Mouse (Mus musculus): Measurements from ENCODE around the gene Dlgap1. TPM values are rescaled to one million over a fixed set of nuclear protein-coding genes. Genes with fewer than 3 reads are reported as not detected.

The Dlgap1 gene
- total and polyA plus RNA-seq, 2 experiments from 2014 or later, result 0.20 to 0.76 TPM

DNA sequence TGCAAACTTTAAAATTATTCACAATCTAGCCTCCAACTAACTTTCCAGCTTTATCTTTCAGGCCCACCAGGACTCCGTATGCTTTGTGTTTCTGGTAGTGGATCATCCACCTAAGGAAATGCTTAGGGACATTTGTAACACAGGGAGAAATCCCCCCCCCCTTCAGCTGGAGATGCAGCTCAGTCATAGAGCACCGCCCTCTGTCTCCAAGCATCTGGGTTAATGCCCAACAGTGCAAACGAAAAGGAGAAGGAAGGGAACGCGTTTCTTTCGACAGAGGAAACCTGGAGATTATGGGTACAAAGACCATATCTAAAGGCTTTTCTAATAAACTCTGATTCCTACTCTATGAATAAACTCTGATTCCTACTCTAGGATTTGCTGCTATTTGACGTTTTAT, 517.4 kb downstream of the Dlgap1 start:
- H3K27ac ChIP-seq (ENCODE audit: low read depth), result no peak overlapping the region
- H3K4me2 ChIP-seq (ENCODE audit: low read depth, low read length), result no peak overlapping the region
- TF ChIP-seq EP300 (IDR thresholded peaks at IDR 0.05; ENCODE audit: low read depth), result no peak
- TF ChIP-seq CTCF (IDR thresholded peaks at IDR 0.05; ENCODE audit: low read depth), result no peak
- no peaks in the 10 kb centered on the region for H3K4me1 ChIP-seq (ENCODE audit: control insufficient read depth, insufficient read depth)
- H3K9ac ChIP-seq (replicated peaks; ENCODE audit: low read depth, low read length), result no peak overlapping the region
- no peaks in the 10 kb centered on the region for H3K27me3 ChIP-seq (ENCODE audit: control insufficient read depth, insufficient read depth, low read length)
- ATAC-seq (ENCODE audit: insufficient read depth, low read depth) (no peak), DNase-seq (ENCODE audit: low spot score) (no peak)
- H3K36me3 ChIP-seq (replicated peaks; ENCODE audit: control insufficient read depth, insufficient read depth, low read length), result no peaks in the 10 kb centered on the region
- no peaks in the 10 kb centered on the region for H3K9me3 ChIP-seq (replicated peaks; ENCODE audit: control insufficient read depth, low read length)
- no peak overlapping the region for H3K4me3 ChIP-seq (ENCODE audit: low read depth, low read length)
- 61% methylated on average over 7 of the region's 7 CpGs for WGBS

DNA sequence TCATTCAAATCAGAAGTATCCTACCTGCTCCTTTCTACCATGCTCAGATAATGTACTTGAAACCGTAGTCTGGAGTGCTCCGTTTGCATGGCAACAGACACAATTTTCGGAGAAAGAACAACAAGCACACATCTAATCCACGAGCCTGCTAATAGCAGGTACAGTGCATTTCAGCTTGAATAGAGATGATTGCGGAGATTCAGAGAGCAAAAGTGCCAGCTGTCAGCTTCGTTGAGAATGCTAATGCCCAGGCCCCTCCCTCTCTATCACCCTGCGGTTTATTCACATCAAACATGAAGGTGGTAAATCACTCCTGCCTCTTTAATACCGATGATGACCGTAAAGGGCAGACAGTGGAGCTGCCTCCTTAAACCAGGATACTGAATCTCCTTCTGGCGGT, 518.0 kb downstream of the Dlgap1 start:
- WGBS, result 81% methylated on average over 10 of the region's 10 CpGs
- ATAC-seq (ENCODE audit: insufficient read depth, low read depth), result no peak

DNA sequence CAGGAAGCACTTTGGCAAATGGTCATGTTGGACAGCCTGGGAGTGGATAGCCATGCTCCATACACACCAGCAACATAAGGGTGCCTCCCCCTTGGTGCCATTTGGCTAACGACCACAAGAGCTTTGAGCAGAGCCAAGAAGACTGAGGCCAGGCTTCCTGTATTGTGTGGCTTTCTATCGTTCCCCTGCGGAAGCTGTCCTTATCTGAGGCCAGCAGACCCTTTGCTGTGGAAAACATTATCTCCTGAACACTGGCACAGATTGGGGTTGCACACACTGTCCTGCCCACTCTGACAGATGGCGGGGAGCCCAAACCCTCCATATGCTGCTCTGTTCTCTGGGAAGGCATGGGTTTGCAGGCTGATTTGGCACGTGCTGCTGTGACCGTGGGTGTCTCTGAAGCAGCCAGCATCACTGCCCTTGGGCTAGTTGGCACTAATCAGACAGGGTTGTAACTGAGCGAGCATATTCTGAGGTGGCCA, 520.0 kb downstream of the Dlgap1 start:
- peak; percentile 53; the same call in 1 of the 2 replicates for ATAC-seq (ENCODE audit: insufficient read depth, low read depth)
- 32% methylated on average over 7 of the region's 7 CpGs for WGBS
- no peak overlapping the region for H3K27ac ChIP-seq (ENCODE audit: low read depth)
- H3K27me3 ChIP-seq (ENCODE audit: control insufficient read depth, insufficient read depth, low read length), result no peaks in the 10 kb centered on the region
- no peak overlapping the region for H3K9ac ChIP-seq (replicated peaks; ENCODE audit: low read depth, low read length)
- peak; percentile 6 for DNase-seq (ENCODE audit: low spot score)
- TF ChIP-seq EP300 (IDR thresholded peaks at IDR 0.05; ENCODE audit: low read depth) (no peak), CTCF (IDR thresholded peaks at IDR 0.05; ENCODE audit: low read depth) (no peak)
- no peaks in the 10 kb centered on the region for H3K9me3 ChIP-seq (replicated peaks; ENCODE audit: control insufficient read depth, low read length)
- H3K4me1 ChIP-seq (ENCODE audit: control insufficient read depth, insufficient read depth), result no peaks in the 10 kb centered on the region
- no peaks in the 10 kb centered on the region for H3K36me3 ChIP-seq (replicated peaks; ENCODE audit: control insufficient read depth, insufficient read depth, low read length)
- no peak overlapping the region for H3K4me3 ChIP-seq (ENCODE audit: low read depth, low read length)
- no peak overlapping the region for H3K4me2 ChIP-seq (ENCODE audit: low read depth, low read length)

More for the DNA sequence above, 518.0 kb downstream of the Dlgap1 start:
- Histone ChIP-seq H3K36me3 (replicated peaks; ENCODE audit: control insufficient read depth, insufficient read depth, low read length) (no peaks in the 10 kb centered on the region), H3K9ac (replicated peaks; ENCODE audit: low read depth, low read length) (no peak overlapping the region), H3K4me1 (ENCODE audit: control insufficient read depth, insufficient read depth) (no peaks in the 10 kb centered on the region), H3K4me3 (ENCODE audit: low read depth, low read length) (no peak overlapping the region), H3K27ac (ENCODE audit: low read depth) (no peak overlapping the region), H3K4me2 (ENCODE audit: low read depth, low read length) (no peak overlapping the region), H3K27me3 (ENCODE audit: control insufficient read depth, insufficient read depth, low read length) (no peaks in the 10 kb centered on the region), H3K9me3 (replicated peaks; ENCODE audit: control insufficient read depth, low read length) (no peaks in the 10 kb centered on the region)
- TF ChIP-seq CTCF (IDR thresholded peaks at IDR 0.05; ENCODE audit: low read depth) (no peak), EP300 (IDR thresholded peaks at IDR 0.05; ENCODE audit: low read depth) (no peak)
- DNase-seq (ENCODE audit: low spot score), result no peak

DNA sequence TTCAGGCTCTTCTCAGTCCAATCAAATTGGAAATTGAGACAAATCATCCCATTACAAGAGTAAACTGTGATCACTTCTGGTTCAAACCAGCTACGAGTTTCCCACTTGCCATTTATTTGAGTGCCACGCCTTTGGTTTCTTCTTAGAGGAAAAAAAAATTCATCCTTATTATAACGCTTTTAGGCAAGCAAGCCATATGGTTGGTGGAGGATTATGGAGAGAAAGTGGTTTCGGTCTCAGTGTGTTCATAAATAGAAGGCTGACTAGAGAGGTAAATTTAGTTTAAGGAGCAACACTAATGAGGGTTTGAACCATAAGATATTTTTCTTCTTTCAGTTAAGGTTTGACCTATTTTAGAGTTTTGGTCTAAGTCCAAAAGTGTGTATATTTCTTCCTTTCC, 522.7 kb downstream of the Dlgap1 start:
- Histone ChIP-seq H3K27ac (ENCODE audit: low read depth) (no peak overlapping the region), H3K9ac (replicated peaks; ENCODE audit: low read depth, low read length) (no peak overlapping the region), H3K4me1 (ENCODE audit: control insufficient read depth, insufficient read depth) (no peaks in the 10 kb centered on the region), H3K9me3 (replicated peaks; ENCODE audit: control insufficient read depth, low read length) (no peaks in the 10 kb centered on the region), H3K4me3 (ENCODE audit: low read depth, low read length) (no peak overlapping the region), H3K36me3 (replicated peaks; ENCODE audit: control insufficient read depth, insufficient read depth, low read length) (no peaks in the 10 kb centered on the region), H3K4me2 (ENCODE audit: low read depth, low read length) (no peak overlapping the region), H3K27me3 (ENCODE audit: control insufficient read depth, insufficient read depth, low read length) (no peaks in the 10 kb centered on the region)
- ATAC-seq (ENCODE audit: insufficient read depth, low read depth), result no peak
- WGBS, result 75% methylated on average over 4 of the region's 4 CpGs
- DNase-seq (ENCODE audit: low spot score), result no peak
- TF ChIP-seq EP300 (IDR thresholded peaks at IDR 0.05; ENCODE audit: low read depth), result no peak
- no peak for TF ChIP-seq CTCF (IDR thresholded peaks at IDR 0.05; ENCODE audit: low read depth)

DNA sequence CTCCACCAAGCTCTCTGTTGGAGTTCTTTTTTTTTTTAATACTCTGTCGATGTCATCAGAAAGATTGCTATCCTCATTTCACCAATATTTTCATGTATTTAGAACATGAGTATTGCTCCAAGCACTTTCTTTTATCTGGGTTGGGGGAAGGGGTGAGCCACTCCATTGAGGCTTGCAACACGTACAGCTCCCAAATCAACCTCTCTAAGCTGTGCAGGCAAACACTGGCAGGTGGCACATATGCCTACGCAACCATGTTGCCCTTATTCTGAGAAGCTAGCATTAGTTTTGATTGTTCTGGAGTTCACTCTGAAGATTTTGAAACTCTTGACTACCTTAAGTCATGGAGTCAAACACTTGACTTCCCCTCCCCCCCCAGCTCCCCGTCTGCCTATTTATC, 525.5 kb downstream of the Dlgap1 start:
- no peaks in the 10 kb centered on the region for H3K4me1 ChIP-seq (ENCODE audit: control insufficient read depth, insufficient read depth)
- no peaks in the 10 kb centered on the region for H3K36me3 ChIP-seq (replicated peaks; ENCODE audit: control insufficient read depth, insufficient read depth, low read length)
- no peak overlapping the region for H3K4me3 ChIP-seq (ENCODE audit: low read depth, low read length)
- no peaks in the 10 kb centered on the region for H3K27me3 ChIP-seq (ENCODE audit: control insufficient read depth, insufficient read depth, low read length)
- DNase-seq (ENCODE audit: low spot score), result no peak
- H3K9ac ChIP-seq (replicated peaks; ENCODE audit: low read depth, low read length), result no peak overlapping the region
- TF ChIP-seq EP300 (IDR thresholded peaks at IDR 0.05; ENCODE audit: low read depth), result no peak
- TF ChIP-seq CTCF (IDR thresholded peaks at IDR 0.05; ENCODE audit: low read depth), result no peak
- H3K27ac ChIP-seq (ENCODE audit: low read depth), result no peak overlapping the region
- 82% methylated on average over 4 of the region's 4 CpGs for WGBS
- no peak for ATAC-seq (ENCODE audit: insufficient read depth, low read depth)
- no peaks in the 10 kb centered on the region for H3K9me3 ChIP-seq (replicated peaks; ENCODE audit: control insufficient read depth, low read length)
- H3K4me2 ChIP-seq (ENCODE audit: low read depth, low read length), result no peak overlapping the region

DNA sequence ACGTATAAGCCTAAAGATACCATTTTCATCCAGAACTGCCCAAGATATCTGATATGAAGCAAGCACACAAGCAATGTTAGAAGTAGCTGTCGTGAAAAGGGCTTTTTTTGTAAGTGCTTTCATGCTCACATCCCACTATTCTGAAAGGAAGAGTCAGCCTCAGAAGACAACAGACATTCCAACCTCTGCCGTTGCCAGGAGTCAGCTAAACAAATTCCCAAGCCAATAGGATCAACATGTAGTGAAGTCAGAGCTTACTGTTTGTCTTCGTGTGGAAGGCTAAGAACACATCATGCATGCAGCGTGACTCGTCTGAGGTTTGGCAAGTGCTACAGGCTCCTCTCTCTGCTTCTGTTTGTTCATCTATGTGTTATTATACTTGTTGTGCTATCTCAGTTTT, 529.4 kb downstream of the Dlgap1 start:
- WGBS, result 67% methylated on average over 6 of the region's 6 CpGs
- Histone ChIP-seq H3K9ac (replicated peaks; ENCODE audit: low read depth, low read length) (no peak overlapping the region), H3K9me3 (replicated peaks; ENCODE audit: control insufficient read depth, low read length) (no peaks in the 10 kb centered on the region), H3K27ac (ENCODE audit: low read depth) (no peak overlapping the region), H3K4me1 (ENCODE audit: control insufficient read depth, insufficient read depth) (no peaks in the 10 kb centered on the region), H3K4me2 (ENCODE audit: low read depth, low read length) (no peak overlapping the region), H3K36me3 (replicated peaks; ENCODE audit: control insufficient read depth, insufficient read depth, low read length) (no peaks in the 10 kb centered on the region), H3K27me3 (ENCODE audit: control insufficient read depth, insufficient read depth, low read length) (no peaks in the 10 kb centered on the region), H3K4me3 (ENCODE audit: low read depth, low read length) (no peak overlapping the region)
- no peak for ATAC-seq (ENCODE audit: insufficient read depth, low read depth)
- no peak for DNase-seq (ENCODE audit: low spot score)
- TF ChIP-seq CTCF (IDR thresholded peaks at IDR 0.05; ENCODE audit: low read depth), result no peak
